Comparison of ENCODE assay signal across 10 mouse cellular contexts in the genomic region with DNA sequence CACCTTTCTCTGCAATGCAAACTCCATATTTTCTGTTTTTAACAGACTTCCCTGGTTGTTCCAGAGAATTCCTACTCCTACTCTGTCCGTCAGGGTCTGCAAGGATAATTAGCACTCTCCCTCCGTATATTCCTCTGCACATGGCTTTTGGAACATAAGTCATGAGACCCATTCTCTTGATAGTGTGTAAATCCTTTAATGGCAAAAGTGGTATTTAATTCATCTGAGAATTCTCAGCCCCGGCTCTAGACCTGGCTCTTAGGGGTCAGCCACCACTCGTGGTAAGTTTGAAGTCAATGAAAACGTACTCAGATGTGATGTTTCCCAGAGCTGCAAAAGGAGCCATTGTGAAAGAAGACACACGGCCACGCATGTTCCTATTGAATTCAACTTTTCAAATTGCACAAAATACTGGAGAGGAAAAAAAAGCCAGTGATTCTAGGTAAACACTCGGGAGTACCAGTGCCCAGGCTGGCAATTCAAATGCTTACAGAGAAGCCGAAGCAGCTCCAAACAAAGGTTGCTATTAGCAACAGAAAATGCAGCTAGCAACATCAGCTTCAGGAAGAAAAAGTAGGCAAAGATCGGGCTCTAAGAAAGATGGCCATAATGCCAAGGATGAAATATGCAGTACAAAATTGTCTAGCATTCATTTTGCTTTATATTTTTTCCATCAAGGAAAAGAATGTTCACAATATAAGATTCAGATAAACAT.
DNase-seq lines count a peak whose midpoint lies in the region; ATAC-seq and TF ChIP-seq lines count a peak whose summit lies in the region.
"Had no signal": no experiment of that assay in that cellular context is flagged by ENCODE, and none has a peak within 500 bp of the region (broad histone marks: within the 10 kb centered on the region; RNA-seq: fewer than 3 reads in every experiment).

No protein-coding gene starts in this region.

- H3K4me2 ChIP-seq in forebrain, embryonic 11.5 days (ENCODE audit: low read depth, low read length, severe bottlenecking) = peak overlapping the region; percentile 16; the same call in 1 of the 2 replicates
- H3K4me2 ChIP-seq in hindbrain, postnatal 0 days (ENCODE audit: low read depth, low read length) = peak overlapping the region; percentile 48
- peak overlapping the region; percentile 25; the same call in 1 of the 2 replicates for H3K4me2 ChIP-seq in stomach, embryonic 16.5 days (ENCODE audit: low read depth, low read length)

- no peaks in the 10 kb centered on the region; the same call in 1 of the 2 replicates for H3K4me1 ChIP-seq in forebrain, embryonic 11.5 days (replicated peaks; ENCODE audit: control insufficient read depth, insufficient read depth, low read length)
- no peaks in the 10 kb centered on the region for H3K4me1 ChIP-seq in hindbrain, postnatal 0 days (ENCODE audit: insufficient read depth, low read length)
- H3K4me1 ChIP-seq in stomach, embryonic 16.5 days (ENCODE audit: control insufficient read depth, insufficient read depth, low read length) = 0 out of 2 replicates have a peak, but pooled peaks cover 4% of the 10 kb centered on the region

- DNase-seq in lung, postnatal 36 days = peak; percentile 25
- no peak for DNase-seq in lung, postnatal 10 days
- no peak for DNase-seq in forebrain, embryonic 11.5 days (ENCODE audit: low spot score)
- DNase-seq in hindbrain, postnatal 0 days (ENCODE audit: low spot score) = peak; percentile 76
- DNase-seq in right cerebral cortex, postnatal 4 days = no peak
- DNase-seq in spleen, postnatal 14 days (ENCODE audit: low spot score in 2 of 2) = no peak
- DNase-seq: cerebellum, postnatal 25 days; spleen, adult 18-20 months had no signal

- H3K9ac ChIP-seq in forebrain, embryonic 11.5 days (ENCODE audit: low read length) = no peak overlapping the region
- H3K9ac ChIP-seq in hindbrain, postnatal 0 days (replicated peaks; ENCODE audit: low read length) = no peak overlapping the region
- H3K9ac ChIP-seq in stomach, embryonic 16.5 days (ENCODE audit: low read length) = no peak overlapping the region
- H3K9ac ChIP-seq: liver, postnatal 0 days had no signal

- peak; percentile 78 for ATAC-seq in forebrain, embryonic 11.5 days (replicated peaks; ENCODE audit: low FRiP score)
- ATAC-seq in hindbrain, postnatal 0 days = peak; percentile 80
- ATAC-seq in stomach, embryonic 16.5 days (ENCODE audit: insufficient read depth, low FRiP score) = no peak

- H3K36me3 ChIP-seq in forebrain, embryonic 11.5 days (ENCODE audit: control insufficient read depth, insufficient read depth, low read length) = no peaks in the 10 kb centered on the region
- H3K36me3 ChIP-seq in hindbrain, postnatal 0 days (ENCODE audit: insufficient read depth, low read length) = no peaks in the 10 kb centered on the region
- no peaks in the 10 kb centered on the region for H3K36me3 ChIP-seq in stomach, embryonic 16.5 days (ENCODE audit: control insufficient read depth, insufficient read depth, low read length)

- 40% methylated on average over 10 of the region's 10 CpGs for WGBS in forebrain, embryonic 11.5 days
- 17% methylated on average over 10 of the region's 10 CpGs for WGBS in hindbrain, postnatal 0 days
- WGBS in stomach, embryonic 16.5 days = 36% methylated on average over 10 of the region's 10 CpGs

- no peaks in the 10 kb centered on the region for H3K9me3 ChIP-seq in forebrain, embryonic 11.5 days (ENCODE audit: control insufficient read depth, low read length)
- no peaks in the 10 kb centered on the region for H3K9me3 ChIP-seq in hindbrain, postnatal 0 days (ENCODE audit: low read length)
- H3K9me3 ChIP-seq in stomach, embryonic 16.5 days (replicated peaks; ENCODE audit: control insufficient read depth, low read length) = no peaks in the 10 kb centered on the region

- H3K4me3 ChIP-seq in forebrain, embryonic 11.5 days (ENCODE audit: low read depth, low read length) = no peak overlapping the region
- no peak overlapping the region for H3K4me3 ChIP-seq in hindbrain, postnatal 0 days (ENCODE audit: low read length)
- H3K4me3 ChIP-seq in stomach, embryonic 16.5 days (replicated peaks; ENCODE audit: low read length) = no peak overlapping the region

- no peaks in the 10 kb centered on the region for H3K27me3 ChIP-seq in forebrain, embryonic 11.5 days (ENCODE audit: control insufficient read depth, insufficient read depth, low read length)
- no peaks in the 10 kb centered on the region for H3K27me3 ChIP-seq in hindbrain, postnatal 0 days (ENCODE audit: insufficient read depth, low read length)
- no peaks in the 10 kb centered on the region for H3K27me3 ChIP-seq in stomach, embryonic 16.5 days (ENCODE audit: control insufficient read depth, insufficient read depth, low read length)

- H3K27ac ChIP-seq in forebrain, embryonic 11.5 days (ENCODE audit: low read depth, low read length) = no peak overlapping the region
- 0 out of 2 replicates have a peak overlapping the region, but pooled peaks have one; percentile 16 for H3K27ac ChIP-seq in hindbrain, postnatal 0 days
- no peak overlapping the region for H3K27ac ChIP-seq in stomach, embryonic 16.5 days (ENCODE audit: low read length)

- TF ChIP-seq CTCF in hindbrain, postnatal 0 days (IDR thresholded peaks at IDR 0.05; ENCODE audit: low read depth) = no peak

Comparison
In these comparisons a context has a peak if more than half of its experiments do, and no peak if none do; other contexts are left out.
1. DNase-seq: peak in lung, postnatal 36 days (single experiment) and hindbrain, postnatal 0 days (single experiment); none in lung, postnatal 10 days (single experiment), forebrain, embryonic 11.5 days (single experiment), right cerebral cortex, postnatal 4 days (single experiment) and spleen, postnatal 14 days (0 of 2).
2. Peak in every context shown above with its lines, with median percentiles within 50 percentile points of each other: H3K4me2 ChIP-seq.